Mouse (Mus musculus) frontal cortex, postnatal 25 days (tissue): ENCODE data around the gene Ndc1.
"Not testable (repeated sequence)": the region's sequence is repeated elsewhere in the genome, so short reads cannot be mapped to it uniquely, and the experiment has no call there.

Source experiments
- DNase-seq, 2 experiments: peaks; one replicate each; pipeline ENCODE4 v3.0.0; 2022; ENCODE audit warnings: low spot score in 2 of 2

The Ndc1 gene

GRCm38 (mm10) chr4:107367567-107368314, at the start of gene Ndc1:
Ndc1 (plus strand) TSS chr4:107367784.
- DNase-seq, result peak; percentile 71 to 78

GRCm38 (mm10) chr4:107318646-107319045, 48.9 kb upstream of the Ndc1 start:
- no peak for DNase-seq

GRCm38 (mm10) chr4:107321041-107321440, 46.5 kb upstream of the Ndc1 start:
- DNase-seq, result no peak

- no peak for DNase-seq
Observed at GRCm38 (mm10) chr4:107323113-107323512, 44.5 kb upstream of the Ndc1 start.

GRCm38 (mm10) chr4:107328530-107328929, 39.1 kb upstream of the Ndc1 start:
- no peak for DNase-seq

- no peak for DNase-seq
Observed at GRCm38 (mm10) chr4:107333514-107333913, 34.1 kb upstream of the Ndc1 start.

GRCm38 (mm10) chr4:107336356-107336755, 31.2 kb upstream of the Ndc1 start:
- no peak for DNase-seq

GRCm38 (mm10) chr4:107337455-107337854, 30.1 kb upstream of the Ndc1 start:
- no peak for DNase-seq

- no peak for DNase-seq
Observed at GRCm38 (mm10) chr4:107341354-107341753, 26.2 kb upstream of the Ndc1 start.

- no peak for DNase-seq
Observed at GRCm38 (mm10) chr4:107344612-107345011, 23.0 kb upstream of the Ndc1 start.

- DNase-seq, result no peak
Observed at GRCm38 (mm10) chr4:107347221-107347620, 20.4 kb upstream of the Ndc1 start.

GRCm38 (mm10) chr4:107348529-107349310, 18.9 kb upstream of the Ndc1 start:
- no peak for DNase-seq

GRCm38 (mm10) chr4:107349311-107350008, 18.1 kb upstream of the Ndc1 start:
- no peak for DNase-seq

- DNase-seq, result no peak
Observed at GRCm38 (mm10) chr4:107351368-107351767, 16.2 kb upstream of the Ndc1 start.

- DNase-seq, result no peak
Observed at GRCm38 (mm10) chr4:107353612-107354011, 14.0 kb upstream of the Ndc1 start.

- DNase-seq, result no peak
Observed at GRCm38 (mm10) chr4:107354126-107354525, 13.5 kb upstream of the Ndc1 start.

GRCm38 (mm10) chr4:107354543-107354942, 13.0 kb upstream of the Ndc1 start:
- no peak for DNase-seq

- DNase-seq, result not testable (repeated sequence)
Observed at GRCm38 (mm10) chr4:107357172-107357571, 10.4 kb upstream of the Ndc1 start.

- no peak for DNase-seq
Observed at GRCm38 (mm10) chr4:107358460-107358859, 9.1 kb upstream of the Ndc1 start.

- no peak for DNase-seq
Observed at GRCm38 (mm10) chr4:107360457-107361145, 7.0 kb upstream of the Ndc1 start.

GRCm38 (mm10) chr4:107362755-107363154, 4.8 kb upstream of the Ndc1 start:
- DNase-seq, result no peak

- DNase-seq, result no peak
Observed at GRCm38 (mm10) chr4:107363573-107363972, 4.0 kb upstream of the Ndc1 start.
